Mouse (Mus musculus): ENCODE results near the gene Slc9a3r2.

Slc9a3r2 gene

GRCm38 (mm10) chr17:24687599-24687998, 37.5 kb upstream of the Slc9a3r2 start:
- Histone ChIP-seq H3K4me1 (replicated peaks; ENCODE audit: low read depth, low read length) (peaks cover 53% of the 10 kb centered on the region), H3K4me3 (replicated peaks; ENCODE audit: low read length) (peak overlapping the region; percentile 69), H3K36me3 (ENCODE audit: insufficient read depth, low read length) (peaks cover 8% of the 10 kb centered on the region), H3K9me3 (ENCODE audit: low read length) (no peaks in the 10 kb centered on the region), H3K27me3 (ENCODE audit: insufficient read depth, low read length) (peaks cover 40% of the 10 kb centered on the region)
- TF ChIP-seq CTCF (conservative IDR thresholded peaks at IDR 0.05; ENCODE audit: low read length) (no peak), NANOG (IDR thresholded peaks at IDR 0.05; ENCODE audit: borderline replicate concordance, low read length) (no peak), POU5F1 (IDR thresholded peaks at IDR 0.05; ENCODE audit: borderline replicate concordance, low read length) (no peak)

GRCm38 (mm10) chr17:24687146-24687595, 37.0 kb upstream of the Slc9a3r2 start:
- Histone ChIP-seq H3K27me3 (ENCODE audit: insufficient read depth, low read length) (peaks cover 40% of the 10 kb centered on the region), H3K4me3 (replicated peaks; ENCODE audit: low read length) (peak overlapping the region; percentile 69), H3K9me3 (ENCODE audit: low read length) (no peaks in the 10 kb centered on the region), H3K4me1 (replicated peaks; ENCODE audit: low read depth, low read length) (peaks cover 49% of the 10 kb centered on the region), H3K36me3 (ENCODE audit: insufficient read depth, low read length) (peaks cover 7% of the 10 kb centered on the region)
- TF ChIP-seq POU5F1 (IDR thresholded peaks at IDR 0.05; ENCODE audit: borderline replicate concordance, low read length) (no peak), NANOG (IDR thresholded peaks at IDR 0.05; ENCODE audit: borderline replicate concordance, low read length) (no peak), CTCF (conservative IDR thresholded peaks at IDR 0.05; ENCODE audit: low read length) (no peak)

GRCm38 (mm10) chr17:24686514-24686913, 36.4 kb upstream of the Slc9a3r2 start:
- Histone ChIP-seq H3K9me3 (ENCODE audit: low read length) (no peaks in the 10 kb centered on the region), H3K27me3 (ENCODE audit: insufficient read depth, low read length) (peaks cover 40% of the 10 kb centered on the region), H3K4me1 (replicated peaks; ENCODE audit: low read depth, low read length) (peaks cover 45% of the 10 kb centered on the region), H3K36me3 (ENCODE audit: insufficient read depth, low read length) (peaks cover 10% of the 10 kb centered on the region), H3K4me3 (replicated peaks; ENCODE audit: low read length) (peak overlapping the region; percentile 75)
- TF ChIP-seq POU5F1 (IDR thresholded peaks at IDR 0.05; ENCODE audit: borderline replicate concordance, low read length) (no peak), CTCF (conservative IDR thresholded peaks at IDR 0.05; ENCODE audit: low read length) (no peak), NANOG (IDR thresholded peaks at IDR 0.05; ENCODE audit: borderline replicate concordance, low read length) (no peak)

- no peak for TF ChIP-seq POU5F1 (IDR thresholded peaks at IDR 0.05; ENCODE audit: borderline replicate concordance, low read length)
- no peak for TF ChIP-seq CTCF (conservative IDR thresholded peaks at IDR 0.05; ENCODE audit: low read length)
- TF ChIP-seq NANOG (IDR thresholded peaks at IDR 0.05; ENCODE audit: borderline replicate concordance, low read length) = no peak
- peaks cover 60% of the 10 kb centered on the region for H3K4me1 ChIP-seq (replicated peaks; ENCODE audit: low read depth, low read length)
- H3K4me3 ChIP-seq (replicated peaks; ENCODE audit: low read length) = peak overlapping the region; percentile 49
- peaks cover 82% of the 10 kb centered on the region for H3K36me3 ChIP-seq (ENCODE audit: insufficient read depth, low read length)
- H3K27me3 ChIP-seq (ENCODE audit: insufficient read depth, low read length) = no peaks in the 10 kb centered on the region
- H3K9me3 ChIP-seq (ENCODE audit: low read length) = no peaks in the 10 kb centered on the region
Measured at GRCm38 (mm10) chr17:24677500-24678080, 27.5 kb upstream of the Slc9a3r2 start.

- no peak for TF ChIP-seq CTCF (conservative IDR thresholded peaks at IDR 0.05; ENCODE audit: low read length)
- no peak for TF ChIP-seq NANOG (IDR thresholded peaks at IDR 0.05; ENCODE audit: borderline replicate concordance, low read length)
- TF ChIP-seq POU5F1 (IDR thresholded peaks at IDR 0.05; ENCODE audit: borderline replicate concordance, low read length) = no peak
Measured at GRCm38 (mm10) chr17:24676877-24677276, 26.8 kb upstream of the Slc9a3r2 start.

GRCm38 (mm10) chr17:24676187-24676586, 26.1 kb upstream of the Slc9a3r2 start:
- Histone ChIP-seq H3K4me3 (replicated peaks; ENCODE audit: low read length) (0 out of 2 replicates have a peak overlapping the region, but pooled peaks have one; percentile 3), H3K36me3 (ENCODE audit: insufficient read depth, low read length) (peaks cover 74% of the 10 kb centered on the region), H3K27me3 (ENCODE audit: insufficient read depth, low read length) (no peaks in the 10 kb centered on the region), H3K9me3 (ENCODE audit: low read length) (no peaks in the 10 kb centered on the region), H3K4me1 (replicated peaks; ENCODE audit: low read depth, low read length) (peaks cover 74% of the 10 kb centered on the region)
- TF ChIP-seq CTCF (conservative IDR thresholded peaks at IDR 0.05; ENCODE audit: low read length) (peak; percentile 56), POU5F1 (IDR thresholded peaks at IDR 0.05; ENCODE audit: borderline replicate concordance, low read length) (no peak)

More at GRCm38 (mm10) chr17:24676877-24677276, 26.8 kb upstream of the Slc9a3r2 start:
- H3K36me3 ChIP-seq (ENCODE audit: insufficient read depth, low read length) = peaks cover 77% of the 10 kb centered on the region
- H3K9me3 ChIP-seq (ENCODE audit: low read length) = no peaks in the 10 kb centered on the region
- peak overlapping the region; percentile 49 for H3K4me3 ChIP-seq (replicated peaks; ENCODE audit: low read length)
- H3K4me1 ChIP-seq (replicated peaks; ENCODE audit: low read depth, low read length) = peaks cover 67% of the 10 kb centered on the region
- no peaks in the 10 kb centered on the region for H3K27me3 ChIP-seq (ENCODE audit: insufficient read depth, low read length)

- Histone ChIP-seq H3K4me3 (replicated peaks; ENCODE audit: low read length) (peak overlapping the region; percentile 32; the same call in 1 of the 2 replicates), H3K4me1 (replicated peaks; ENCODE audit: low read depth, low read length) (peaks cover 84% of the 10 kb centered on the region), H3K27me3 (ENCODE audit: insufficient read depth, low read length) (no peaks in the 10 kb centered on the region), H3K36me3 (ENCODE audit: insufficient read depth, low read length) (peaks cover 58% of the 10 kb centered on the region), H3K9me3 (ENCODE audit: low read length) (no peaks in the 10 kb centered on the region)
- TF ChIP-seq POU5F1 (IDR thresholded peaks at IDR 0.05; ENCODE audit: borderline replicate concordance, low read length) = no peak
- TF ChIP-seq CTCF (conservative IDR thresholded peaks at IDR 0.05; ENCODE audit: low read length) = no peak
- TF ChIP-seq NANOG (IDR thresholded peaks at IDR 0.05; ENCODE audit: borderline replicate concordance, low read length) = no peak
Measured at GRCm38 (mm10) chr17:24674277-24674676, 24.1 kb upstream of the Slc9a3r2 start.

GRCm38 (mm10) chr17:24672141-24672540, 22.0 kb upstream of the Slc9a3r2 start:
- Histone ChIP-seq H3K4me1 (replicated peaks; ENCODE audit: low read depth, low read length) (peaks cover 83% of the 10 kb centered on the region), H3K9me3 (ENCODE audit: low read length) (no peaks in the 10 kb centered on the region), H3K4me3 (replicated peaks; ENCODE audit: low read length) (peak overlapping the region; percentile 94), H3K27me3 (ENCODE audit: insufficient read depth, low read length) (no peaks in the 10 kb centered on the region), H3K36me3 (ENCODE audit: insufficient read depth, low read length) (peaks cover 38% of the 10 kb centered on the region)
- TF ChIP-seq POU5F1 (IDR thresholded peaks at IDR 0.05; ENCODE audit: borderline replicate concordance, low read length) (no peak), CTCF (conservative IDR thresholded peaks at IDR 0.05; ENCODE audit: low read length) (no peak), NANOG (IDR thresholded peaks at IDR 0.05; ENCODE audit: borderline replicate concordance, low read length) (no peak)

GRCm38 (mm10) chr17:24671346-24671745, 21.2 kb upstream of the Slc9a3r2 start:
- Histone ChIP-seq H3K36me3 (ENCODE audit: insufficient read depth, low read length) (peaks cover 30% of the 10 kb centered on the region), H3K4me1 (replicated peaks; ENCODE audit: low read depth, low read length) (peaks cover 79% of the 10 kb centered on the region), H3K9me3 (ENCODE audit: low read length) (no peaks in the 10 kb centered on the region), H3K27me3 (ENCODE audit: insufficient read depth, low read length) (no peaks in the 10 kb centered on the region), H3K4me3 (replicated peaks; ENCODE audit: low read length) (peak overlapping the region; percentile 94)
- TF ChIP-seq CTCF (conservative IDR thresholded peaks at IDR 0.05; ENCODE audit: low read length) = no peak
- TF ChIP-seq POU5F1 (IDR thresholded peaks at IDR 0.05; ENCODE audit: borderline replicate concordance, low read length) = no peak
- TF ChIP-seq NANOG (IDR thresholded peaks at IDR 0.05; ENCODE audit: borderline replicate concordance, low read length) = no peak

Data from E14TG2a.4 (cell line).